Mouse (Mus musculus) CH12.LX (cell line): ENCODE results near the gene Npb. TPM values are rescaled to one million over a fixed set of nuclear protein-coding genes. Genes with fewer than 3 reads are reported as not detected.
A peak's percentile ranks its signal among the peaks of the same experiment; 100 is the strongest.

Experiments used
- DNase-seq: peaks from one replicate; pipeline ENCODE4 v3.0.0-alpha.2; 2013; ENCODE audit errors: extremely low read depth
- H3K27ac ChIP-seq: 2 replicates; pipeline ENCODE4 v1.5.1; 2012; ENCODE audit warnings: low read depth, mild to moderate bottlenecking, control low read depth, moderate library complexity; ENCODE audit not compliant: insufficient read depth
- H3K27me3 ChIP-seq: replicated peaks from 2 replicates; pipeline ENCODE3; 2012; ENCODE audit warnings: inconsistent platforms
- H3K36me3 ChIP-seq, 2 experiments: replicated peaks in 1 of 2; 2 replicates each; pipeline versions ENCODE3 to v1.6.1; 2012; ENCODE audit warnings: inconsistent platforms in 1 of 2, low read length in 1 of 2, mild to moderate bottlenecking in 1 of 2, mixed read lengths in 1 of 2, moderate library complexity in 1 of 2; ENCODE audit not compliant: control insufficient read depth in 1 of 2, insufficient read depth in 1 of 2
- H3K4me1 ChIP-seq, 2 experiments: 2 replicates each; pipeline ENCODE4 v1.6.1; 2012; ENCODE audit warnings: inconsistent platforms in 1 of 2, moderate library complexity in 1 of 2; ENCODE audit not compliant: insufficient read depth in 2 of 2, control insufficient read depth in 1 of 2
- H3K4me2 ChIP-seq: 2 replicates; pipeline ENCODE4 v1.6.1; 2012; ENCODE audit warnings: low read depth, mild to moderate bottlenecking, control low read depth; ENCODE audit not compliant: poor library complexity, insufficient read depth, severe bottlenecking
- H3K4me3 ChIP-seq, 3 experiments: fragments of 150-350 bp in 1 of 3; sonication (generic) in 1 of 3; replicated peaks in 1 of 3; 2 replicates each; pipeline versions ENCODE3 to v1.5.1; 2011 to 2012; ENCODE audit warnings: low read depth in 2 of 3, low read length in 2 of 3, mild to moderate bottlenecking in 2 of 3, moderate library complexity in 2 of 3, control low read depth in 1 of 3, improper control_type of control experiment in 1 of 3, inconsistent platforms in 1 of 3, mixed read lengths in 1 of 3; ENCODE audit not compliant: poor library complexity in 1 of 3
- H3K79me2 ChIP-seq: replicated peaks from 2 replicates; pipeline ENCODE4 v1.6.1; 2012; ENCODE audit warnings: mild to moderate bottlenecking, moderate library complexity; ENCODE audit not compliant: control insufficient read depth, poor library complexity, insufficient read depth, severe bottlenecking; ENCODE audit errors: extremely low read depth
- H3K9ac ChIP-seq: 2 replicates; pipeline ENCODE4 v1.6.1; 2012; ENCODE audit warnings: low read depth, mild to moderate bottlenecking, control low read depth, moderate library complexity; ENCODE audit not compliant: insufficient read depth
- H3K9me3 ChIP-seq: replicated peaks from 2 replicates; pipeline ENCODE3; 2012; ENCODE audit warnings: low read length, inconsistent platforms, mixed read lengths
- CHD1 ChIP-seq: IDR thresholded peaks from 2 replicates; pipeline ENCODE4 v1.6.1; 2012; ENCODE audit warnings: low read depth, low read length, improper control_type of control experiment, inconsistent platforms
- CHD2 ChIP-seq: IDR thresholded peaks from 2 replicates; pipeline ENCODE4 v1.6.1; 2011; ENCODE audit warnings: low read length, improper control_type of control experiment
- CTCF ChIP-seq, 2 experiments: IDR thresholded peaks in 1 of 2; conservative IDR thresholded peaks in 1 of 2; 2 replicates each; pipeline ENCODE4 v1.5.1; 2011 to 2012; ENCODE audit warnings: low read depth in 2 of 2, low read length in 2 of 2, improper control_type of control experiment in 1 of 2, inconsistent platforms in 1 of 2, mild to moderate bottlenecking in 1 of 2, moderate library complexity in 1 of 2
- E2F4 ChIP-seq: IDR thresholded peaks from 2 replicates; pipeline ENCODE4 v1.6.1; 2011; ENCODE audit warnings: low read depth, low read length, improper control_type of control experiment; ENCODE audit not compliant: insufficient replicate concordance
- ELF1 ChIP-seq: IDR thresholded peaks from 2 replicates; pipeline ENCODE4 v1.6.1; 2014; ENCODE audit warnings: low read depth, mild to moderate bottlenecking, inconsistent platforms, low read length, improper control_type of control experiment
- EP300 ChIP-seq: IDR thresholded peaks from 2 replicates; pipeline ENCODE4 v1.6.1; 2011; ENCODE audit warnings: low read length, improper control_type of control experiment
- IRF4 ChIP-seq: IDR thresholded peaks from 2 replicates; pipeline ENCODE4 v1.6.1; 2014; ENCODE audit warnings: low read depth, mild to moderate bottlenecking, inconsistent platforms, low read length, improper control_type of control experiment
- JUN ChIP-seq: IDR thresholded peaks from 2 replicates; pipeline ENCODE4 v1.6.1; 2011; ENCODE audit warnings: low read depth, mild to moderate bottlenecking, low read length, improper control_type of control experiment, moderate library complexity; ENCODE audit not compliant: insufficient read depth
- JUND ChIP-seq: conservative IDR thresholded peaks from 2 replicates; pipeline ENCODE4 v1.6.1; 2011; ENCODE audit warnings: low read depth, low read length, improper control_type of control experiment
- KAT2A ChIP-seq: IDR thresholded peaks from 2 replicates; pipeline ENCODE4 v1.6.1; 2012; ENCODE audit warnings: low read length, improper control_type of control experiment, inconsistent platforms; ENCODE audit not compliant: insufficient replicate concordance
- MAFK ChIP-seq: IDR thresholded peaks from 2 replicates; pipeline ENCODE4 v1.6.1; 2011; ENCODE audit warnings: low read length, improper control_type of control experiment; ENCODE audit not compliant: insufficient replicate concordance
- MAX ChIP-seq: IDR thresholded peaks from 2 replicates; pipeline ENCODE4 v1.6.1; 2011; ENCODE audit warnings: low read length, improper control_type of control experiment
- MAZ ChIP-seq: IDR thresholded peaks from 2 replicates; pipeline ENCODE4 v1.6.1; 2012; ENCODE audit warnings: low read depth, mild to moderate bottlenecking, inconsistent platforms, low read length, improper control_type of control experiment, moderate library complexity
- MXI1 ChIP-seq: IDR thresholded peaks from 2 replicates; pipeline ENCODE4 v1.6.1; 2011; ENCODE audit warnings: mild to moderate bottlenecking, low read depth, low read length, improper control_type of control experiment
- NELFE ChIP-seq: IDR thresholded peaks from 2 replicates; pipeline ENCODE4 v1.6.1; 2011; ENCODE audit warnings: low read depth, low read length, improper control_type of control experiment
- NRF1 ChIP-seq: IDR thresholded peaks from 2 replicates; pipeline ENCODE4 v1.6.1; 2014; ENCODE audit warnings: low read depth, mild to moderate bottlenecking, inconsistent platforms, low read length, improper control_type of control experiment, moderate library complexity
- PAX5 ChIP-seq: IDR thresholded peaks from 2 replicates; pipeline ENCODE4 v1.6.1; 2012; ENCODE audit warnings: low read length, inconsistent platforms, mixed read lengths
- POLR2A ChIP-seq: IDR thresholded peaks from 2 replicates; pipeline ENCODE4 v1.6.1; 2011; ENCODE audit warnings: low read depth, mild to moderate bottlenecking, improper control_type of control experiment, low read length
- RAD21 ChIP-seq: IDR thresholded peaks from 2 replicates; pipeline ENCODE4 v1.6.1; 2011; ENCODE audit warnings: low read depth, mild to moderate bottlenecking, low read length, improper control_type of control experiment, moderate library complexity
- RCOR1 ChIP-seq: conservative IDR thresholded peaks from 2 replicates; pipeline ENCODE4 v1.6.1; 2012; ENCODE audit warnings: low read depth, mild to moderate bottlenecking, inconsistent platforms, low read length, improper control_type of control experiment
- SIN3A ChIP-seq: IDR thresholded peaks from 2 replicates; pipeline ENCODE4 v1.6.1; 2012; ENCODE audit warnings: low read length, improper control_type of control experiment, inconsistent platforms
- SMC3 ChIP-seq: IDR thresholded peaks from 2 replicates; pipeline ENCODE4 v1.6.1; 2011; ENCODE audit warnings: low read depth, low read length, improper control_type of control experiment
- UBTF ChIP-seq: IDR thresholded peaks from 2 replicates; pipeline ENCODE4 v1.6.1; 2012; ENCODE audit warnings: low read depth, mild to moderate bottlenecking, inconsistent platforms, low read length, improper control_type of control experiment, moderate library complexity
- USF2 ChIP-seq: conservative IDR thresholded peaks from 2 replicates; pipeline ENCODE4 v1.6.1; 2011; ENCODE audit warnings: low read depth, low read length, improper control_type of control experiment
- ZNF384 ChIP-seq: IDR thresholded peaks from 2 replicates; pipeline ENCODE4 v1.6.1; 2012; ENCODE audit warnings: low read depth, low read length, improper control_type of control experiment, inconsistent platforms
- dilution Hi-C: fragments of 300-500 bp; cut with MboI; formaldehyde crosslinking; loops from 2 replicates; pipeline ENCODE4 v1.14.3; 2020; ENCODE audit warnings: low sequenced_read_pairs; ENCODE audit not compliant: extremely low pct_unique_long_range_greater_than_20kb, extremely low pct_ligation_motif_present
- in situ Hi-C: fragments of 300-500 bp; cut with MboI; formaldehyde crosslinking; loops from 3 replicates; pipeline ENCODE4 v1.14.3; 2019; ENCODE audit warnings: low sequenced_read_pairs, low pct_ligation_motif_present, low pct_unique_long_range_greater_than_20kb, mixed read lengths
- polyA plus RNA-seq: library from polyadenylated mRNA; unstranded; fragments of >175 nt; gene quantifications from 2 replicates; pipeline ENCODE4 v1.2.1, GENCODE M21; 2012; ENCODE audit warnings: low read depth; ENCODE audit not compliant: insufficient read length
- total RNA-seq, 2 experiments: library from RNA; depleted of rRNA; stranded (reverse); fragments of 300-350 nt in 1 of 2; fragments of >200 nt in 1 of 2; gene quantifications; 2 replicates each; pipeline ENCODE4 v1.2.3; 2012 to 2014

Npb gene
- total and polyA plus RNA-seq, 3 experiments, result 0.55 to 1.3 TPM; not detected in 1

DNA sequence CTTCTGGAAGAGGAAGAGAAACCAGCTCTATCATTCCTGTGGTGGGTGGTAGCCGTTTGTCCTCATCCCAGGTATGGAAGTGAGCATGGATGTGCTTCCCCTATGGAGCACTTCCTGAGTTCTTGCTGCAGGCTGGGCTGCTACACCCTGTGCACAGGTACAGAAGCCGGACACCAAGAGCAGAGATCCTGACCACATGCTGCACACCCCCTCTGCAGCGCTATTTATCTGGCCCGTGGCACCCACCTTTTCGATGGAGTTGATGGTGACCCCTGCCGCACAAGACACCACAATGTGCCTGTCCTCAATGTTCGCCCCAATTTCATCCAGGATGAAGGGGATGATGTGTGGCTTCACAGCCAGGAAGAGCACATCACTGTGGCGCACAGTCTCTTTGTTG is 33.6 kb downstream of the Npb start:
- H3K9me3 ChIP-seq, result no peaks in the 10 kb centered on the region
- H3K27ac ChIP-seq, result no peak overlapping the region
- no peaks in the 10 kb centered on the region for H3K79me2 ChIP-seq
- peaks cover 14 to 42% of the 10 kb centered on the region in 2 experiments for H3K4me1 ChIP-seq
- in situ Hi-C loops (no loop called here), dilution Hi-C loops (no loop called here)
- peaks cover 15 to 41% of the 10 kb centered on the region in 2 experiments for H3K36me3 ChIP-seq
- no peak for DNase-seq
- TF ChIP-seq MXI1 (no peak), JUN (no peak), POLR2A (no peak), KAT2A (no peak), MAX (no peak), SIN3A (no peak), ELF1 (no peak), MAZ (no peak), PAX5 (no peak), EP300 (no peak)
- no peaks in the 10 kb centered on the region for H3K27me3 ChIP-seq
- 0 out of 2 replicates have a peak overlapping the region, but pooled peaks have one; percentile 79 for H3K9ac ChIP-seq
- peak overlapping the region in 1 of 3 experiments; percentile 66 for H3K4me3 ChIP-seq
- H3K4me2 ChIP-seq, result no peak overlapping the region

DNA sequence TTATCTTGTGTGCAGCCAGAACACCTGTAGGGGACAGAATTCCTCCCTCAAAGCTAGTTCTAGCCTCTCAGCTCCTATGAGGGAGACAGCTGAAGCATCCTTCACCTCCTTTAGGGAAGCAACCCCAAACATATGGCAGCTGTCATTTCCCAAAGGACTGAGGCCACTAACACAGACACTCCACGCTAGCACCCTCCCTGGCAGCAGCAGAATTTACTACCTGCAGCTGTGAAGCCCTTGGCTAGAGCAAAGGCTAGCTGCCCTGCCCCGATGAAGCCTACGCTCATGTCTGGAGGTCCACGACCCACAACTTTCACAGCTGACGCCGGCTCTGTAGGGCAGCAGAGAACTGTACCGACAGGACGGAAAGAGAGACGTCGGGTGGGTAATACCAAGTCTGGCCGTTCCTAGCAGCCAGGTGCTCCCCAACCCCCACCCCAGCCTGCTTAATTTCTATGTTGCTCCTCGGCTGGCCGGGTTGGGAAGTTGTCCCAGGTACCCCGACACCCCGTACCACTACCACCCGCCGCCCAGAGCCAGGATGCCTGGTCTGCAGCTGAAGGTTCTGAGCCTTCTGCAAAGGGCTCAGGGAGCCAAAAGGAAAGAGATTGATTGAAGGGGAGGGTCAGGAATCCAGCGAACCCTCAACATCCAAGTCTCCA is 34.8 kb downstream of the Npb start:
- Histone ChIP-seq H3K4me1 (peaks cover 25 to 54% of the 10 kb centered on the region in 2 experiments), H3K9me3 (no peaks in the 10 kb centered on the region), H3K9ac (peak overlapping the region; percentile 79), H3K79me2 (no peaks in the 10 kb centered on the region), H3K27me3 (no peaks in the 10 kb centered on the region), H3K27ac (peak overlapping the region; percentile 13; the same call in 1 of the 2 replicates), H3K36me3 (peaks cover 15 to 33% of the 10 kb centered on the region in 2 experiments), H3K4me3 (peak overlapping the region; percentile 57 to 70 (median 66)), H3K4me2 (peak overlapping the region; percentile 59)
- in situ Hi-C loops, result no loop called here
- DNase-seq, result no peak
- dilution Hi-C loops, result no loop called here
- TF ChIP-seq NELFE (no peak), CTCF (conservative IDR thresholded peaks at IDR 0.05 in 1 of 2, IDR thresholded peaks at IDR 0.05 in 1 of 2; ENCODE audit: low read depth in 2 of 2, low read length in 2 of 2) (peak in 1 of 2 experiments; percentile 27; a peak in 1 of 4 replicates), CHD2 (peak; percentile 18; the same call in 1 of the 2 replicates)

GRCm38 (mm10) chr11:120643601-120643987 is 35.3 kb downstream of the Npb start, which contains the start of gene Pycr1:
Gene Pycr1, minus strand, starts transcription at chr11:120643769.
- dilution Hi-C loops, result no loop called here
- Histone ChIP-seq H3K4me1 (peaks cover 25 to 56% of the 10 kb centered on the region in 2 experiments), H3K27me3 (no peaks in the 10 kb centered on the region)
- TF ChIP-seq IRF4 (peak; percentile 50), ZNF384 (no peak), USF2 (no peak), MAFK (no peak), CHD1 (no peak), UBTF (no peak; the same call in 1 of the 2 replicates), SMC3 (no peak), JUN (no peak), MXI1 (peak; percentile 97), NRF1 (0 out of 2 replicates have a peak, but pooled peaks have one; percentile 33), POLR2A (peak; percentile 90), E2F4 (0 out of 2 replicates have a peak, but pooled peaks have one; percentile 71), SIN3A (peak; percentile 95), RCOR1 (no peak; the same call in 1 of the 2 replicates), RAD21 (no peak), NELFE (peak; percentile 94), EP300 (no peak), JUND (peak; percentile 64)

More at GRCm38 (mm10) chr11:120643601-120643987, 35.3 kb downstream of the Npb start, which contains the start of gene Pycr1:
- peak within 1 kb of the TSS; percentile 35; the same call in 1 of the 2 replicates for H3K27ac ChIP-seq
- peaks cover 15 to 33% of the 10 kb centered on the region in 2 experiments for H3K36me3 ChIP-seq
- peak; percentile 98 for DNase-seq
- no peaks in the 10 kb centered on the region for H3K9me3 ChIP-seq
- peak within 1 kb of the TSS; percentile 79 for H3K9ac ChIP-seq
- no peaks in the 10 kb centered on the region for H3K79me2 ChIP-seq
- H3K4me3 ChIP-seq, result peak within 1 kb of the TSS; percentile 57 to 70 (median 66)
- H3K4me2 ChIP-seq, result peak within 1 kb of the TSS; percentile 75
- in situ Hi-C loops, result no loop called here
